Mouse (Mus musculus) G1E (cell line): Measurements from ENCODE around the gene Jdp2.

Experiments
- CTCF ChIP-seq: IDR thresholded peaks from 2 replicates; pipeline ENCODE4 v1.5.1; 2012; ENCODE audit warnings: low read depth, low read length, inconsistent platforms, mixed read lengths
- GATA1 ChIP-seq: IDR thresholded peaks from 2 replicates; pipeline ENCODE4 v1.6.1; 2012; ENCODE audit warnings: borderline replicate concordance, low read length, inconsistent platforms, mixed read lengths
- TAL1 ChIP-seq: conservative IDR thresholded peaks from 2 replicates; pipeline ENCODE4 v1.6.1; 2012; ENCODE audit warnings: low read depth, low read length, inconsistent platforms, mixed read lengths

- no peak for TF ChIP-seq TAL1
- no peak for TF ChIP-seq GATA1
- no peak for TF ChIP-seq CTCF
Observed at GRCm38 (mm10) chr12:85666112-85666511, 67.3 kb downstream of the Jdp2 start.
